Mouse (Mus musculus) erythroid progenitor cell, adult 5-6 weeks (primary cell): ENCODE results near the gene Tbc1d1. TPM values are rescaled to one million over a fixed set of nuclear protein-coding genes. Genes with fewer than 3 reads are reported as not detected.

Experiments used
- ATAC-seq: replicated peaks from 2 replicates; pipeline ENCODE4 v1.8.0; 2016; ENCODE audit warnings: moderate number of reproducible peaks, mild to moderate bottlenecking, moderate TSS enrichment, inconsistent platforms; ENCODE audit not compliant: poor library complexity, low FRiP score, severe bottlenecking
- total RNA-seq, 2 experiments: library from RNA; stranded (forward) in 1 of 2; stranded (reverse) in 1 of 2; fragments of 150-400 nt in 1 of 2; fragments of 186-747, 209-891 nt in 1 of 2; gene quantifications; 2 replicates each; pipeline versions ENCODE4 v1.2.3 to v1.2.4; 2015 to 2017; ENCODE audit warnings: low replicate concordance in 2 of 2

Tbc1d1 gene
- total RNA-seq, 2 experiments from 2014 or later = 5.7 to 15.1 TPM

GRCm38 (mm10) chr5:64159781-64160704, 3.9 kb downstream of the Tbc1d1 start:
- no peak for ATAC-seq

GRCm38 (mm10) chr5:64160705-64161391, 4.7 kb downstream of the Tbc1d1 start:
- ATAC-seq = no peak

GRCm38 (mm10) chr5:64161917-64162316, 5.8 kb downstream of the Tbc1d1 start:
- ATAC-seq = no peak

GRCm38 (mm10) chr5:64162582-64162981, 6.5 kb downstream of the Tbc1d1 start:
- ATAC-seq = no peak

DNA sequence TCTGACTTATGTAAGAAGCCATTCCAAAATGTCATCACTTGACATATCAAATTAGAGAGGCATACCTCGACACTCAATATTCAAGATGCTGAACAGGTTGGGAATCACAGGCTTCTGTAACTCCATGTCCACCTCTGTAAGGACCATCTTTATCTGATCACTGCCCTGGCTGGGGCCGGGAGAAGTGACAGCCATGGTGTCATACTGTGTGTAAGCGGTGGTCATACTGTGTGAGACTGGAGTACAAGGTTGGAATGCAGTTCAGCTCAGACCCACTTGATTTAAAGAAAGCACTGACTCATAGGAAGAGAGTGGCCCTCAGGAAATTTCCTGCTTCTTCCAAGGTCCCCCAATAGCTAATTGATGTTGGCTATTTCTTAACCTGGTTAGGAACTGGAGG, 8.3 kb downstream of the Tbc1d1 start:
- no peak for ATAC-seq

DNA sequence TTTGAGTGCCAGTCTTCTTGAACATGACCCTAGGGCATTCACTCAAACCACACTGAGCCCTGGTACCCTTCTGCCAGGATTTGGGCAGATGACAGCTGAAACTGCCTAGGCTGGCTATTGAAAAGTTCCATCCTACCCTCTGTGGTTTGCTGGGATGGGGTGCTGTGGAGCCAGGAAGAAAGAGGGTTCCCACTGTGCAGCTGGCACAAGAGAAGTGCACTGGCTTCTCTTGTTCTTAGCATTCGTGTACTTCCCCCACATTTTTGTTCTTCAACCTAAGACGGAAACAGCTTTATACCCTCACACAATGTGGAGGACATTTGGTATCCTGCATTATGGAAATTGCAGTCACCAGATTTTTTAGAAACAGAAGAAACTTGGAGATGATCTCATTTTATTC, 9.7 kb downstream of the Tbc1d1 start:
- ATAC-seq = no peak

GRCm38 (mm10) chr5:64168990-64169540, 13.0 kb downstream of the Tbc1d1 start:
- ATAC-seq = no peak

- no peak for ATAC-seq
Measured at GRCm38 (mm10) chr5:64172884-64173283, 16.8 kb downstream of the Tbc1d1 start.

GRCm38 (mm10) chr5:64173302-64173701, 17.2 kb downstream of the Tbc1d1 start:
- ATAC-seq = no peak

DNA sequence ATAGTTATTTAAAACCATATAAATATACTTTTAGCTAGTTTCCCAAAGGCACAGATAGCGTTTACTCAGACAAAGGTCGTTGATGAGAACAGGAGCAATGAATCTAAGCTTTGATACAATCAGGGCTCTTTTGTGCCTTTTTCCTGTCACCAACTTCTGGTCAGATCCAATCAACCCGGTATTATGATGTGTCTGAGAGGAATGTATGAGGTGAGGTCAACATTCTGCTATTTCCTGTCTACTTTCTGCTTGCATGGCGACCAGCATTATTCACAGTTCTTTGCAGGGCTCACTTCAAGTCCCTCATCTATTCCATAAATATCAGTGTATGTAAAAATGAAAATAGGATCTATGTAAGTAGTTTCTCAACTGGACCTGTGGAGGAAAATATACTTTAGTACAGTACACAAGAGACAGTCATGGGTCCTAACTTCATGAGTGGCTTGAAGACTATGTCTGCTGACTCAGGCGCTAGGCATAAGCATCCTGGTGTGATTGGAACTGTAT, 18.4 kb downstream of the Tbc1d1 start:
- ATAC-seq = no peak

- no peak for ATAC-seq
Measured at GRCm38 (mm10) chr5:64180548-64180947, 24.4 kb downstream of the Tbc1d1 start.

DNA sequence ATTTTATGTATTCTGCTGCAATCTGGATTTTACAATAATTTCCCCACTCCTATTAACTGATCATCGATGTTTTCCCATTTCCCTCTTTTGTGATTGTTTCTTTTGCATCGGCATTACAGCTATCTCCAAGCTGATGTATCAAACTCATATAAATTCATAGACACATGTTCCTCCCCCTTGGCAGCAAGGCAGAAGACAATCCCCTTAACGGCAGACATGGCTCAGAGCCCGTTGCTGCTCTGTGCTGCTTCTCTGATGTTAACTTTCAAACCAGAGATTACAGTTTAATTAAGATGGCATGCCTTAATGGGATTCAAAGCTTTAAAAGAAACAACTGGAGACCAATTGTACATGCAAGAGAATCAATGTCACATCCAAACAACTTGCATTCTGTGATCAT, 27.6 kb downstream of the Tbc1d1 start:
- no peak for ATAC-seq

DNA sequence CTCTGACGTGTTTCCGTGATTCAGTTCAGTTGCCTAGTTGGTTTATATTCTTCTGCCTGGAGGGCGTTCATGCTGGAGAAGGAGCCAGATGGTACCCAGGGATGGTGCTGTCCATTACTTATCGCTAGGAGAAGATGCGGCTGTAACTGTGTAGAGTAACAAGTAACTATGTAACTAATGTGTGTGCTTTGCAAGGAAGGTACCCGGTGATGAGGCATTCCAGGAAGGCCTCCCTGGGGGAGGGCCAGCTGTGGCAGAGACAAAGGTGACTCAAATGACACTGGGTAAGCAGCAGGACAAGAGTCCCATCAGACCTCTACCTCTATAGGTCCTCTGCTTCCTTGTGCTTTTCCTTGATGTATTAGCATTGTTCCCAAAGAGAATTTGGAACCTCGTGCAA, 29.2 kb downstream of the Tbc1d1 start:
- ATAC-seq = no peak

- no peak for ATAC-seq
Measured at GRCm38 (mm10) chr5:64186566-64186965, 30.5 kb downstream of the Tbc1d1 start.

- no peak for ATAC-seq
Measured at GRCm38 (mm10) chr5:64188083-64188648, 32.1 kb downstream of the Tbc1d1 start.

- no peak for ATAC-seq
Measured at GRCm38 (mm10) chr5:64190892-64191291, 34.8 kb downstream of the Tbc1d1 start.

GRCm38 (mm10) chr5:64193353-64193752, 37.2 kb downstream of the Tbc1d1 start:
- ATAC-seq = no peak

GRCm38 (mm10) chr5:64196250-64196865, 40.3 kb downstream of the Tbc1d1 start:
- no peak for ATAC-seq

DNA sequence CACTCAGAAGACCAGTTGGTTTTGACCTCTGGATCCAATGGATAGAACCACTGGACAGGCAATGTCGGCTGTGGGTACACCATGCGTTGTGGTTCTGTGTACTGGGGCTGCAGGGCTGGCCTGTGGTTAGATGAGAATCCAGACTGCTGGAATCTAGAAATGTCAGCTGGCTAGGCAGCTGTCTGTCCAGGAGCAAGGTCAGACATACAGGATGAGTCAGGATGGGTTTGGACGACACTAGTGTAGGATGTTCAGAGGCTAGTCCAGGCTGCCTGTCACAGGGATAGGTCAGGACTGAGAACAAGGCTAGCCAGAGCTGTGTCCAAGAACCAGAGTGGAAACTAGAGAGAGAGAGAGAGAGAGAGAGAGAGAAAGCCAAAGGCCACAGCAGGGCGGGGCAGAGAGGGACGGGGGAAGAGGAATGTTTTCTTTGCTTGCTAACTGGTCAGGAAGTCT, 40.8 kb downstream of the Tbc1d1 start:
- no peak for ATAC-seq

DNA sequence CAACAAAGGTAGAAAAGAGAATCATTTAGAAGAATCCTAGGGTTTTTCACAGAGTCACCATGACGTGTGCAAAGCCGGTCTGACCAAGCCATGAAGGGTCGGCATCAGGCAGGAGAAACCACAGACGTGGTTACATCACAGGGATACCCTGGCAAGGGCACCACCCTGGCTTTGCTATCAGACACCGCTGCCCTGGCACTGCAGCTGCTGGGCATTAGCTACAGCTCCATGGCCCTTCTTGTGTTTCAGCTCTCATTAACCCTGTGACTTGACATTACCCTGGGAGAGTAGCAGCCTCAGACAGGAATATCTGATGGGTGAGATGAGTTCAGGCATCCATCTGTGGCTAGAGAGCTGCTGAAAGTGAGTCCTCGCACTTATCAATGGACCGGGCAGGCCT, 42.5 kb downstream of the Tbc1d1 start:
- ATAC-seq = no peak
